Mouse (Mus musculus): ENCODE results near the gene Nrp1. TPM values are rescaled to one million over a fixed set of nuclear protein-coding genes. Genes with fewer than 3 reads are reported as not detected.

Nrp1 gene
- polyA plus RNA-seq, 2 experiments from 2014 or later = 219 to 377 TPM

GRCm38 (mm10) chr8:128371026-128371425 is 12.6 kb downstream of the Nrp1 start:
- ATAC-seq = no peak

- no peak for ATAC-seq
Observed at GRCm38 (mm10) chr8:128371789-128372188, 13.4 kb downstream of the Nrp1 start.

- ATAC-seq = no peak
Observed at GRCm38 (mm10) chr8:128372724-128373123, 14.3 kb downstream of the Nrp1 start.

- no peak for ATAC-seq
Observed at GRCm38 (mm10) chr8:128373418-128373817, 15.0 kb downstream of the Nrp1 start.

GRCm38 (mm10) chr8:128375291-128375690 is 16.9 kb downstream of the Nrp1 start:
- no peak for ATAC-seq

- ATAC-seq = no peak
Observed at GRCm38 (mm10) chr8:128383176-128383575, 24.8 kb downstream of the Nrp1 start.

GRCm38 (mm10) chr8:128384366-128384765 is 26.0 kb downstream of the Nrp1 start:
- no peak for ATAC-seq

GRCm38 (mm10) chr8:128384921-128385332 is 26.5 kb downstream of the Nrp1 start:
- ATAC-seq = peak; percentile 62

GRCm38 (mm10) chr8:128386963-128387621 is 28.7 kb downstream of the Nrp1 start:
- ATAC-seq = peak; percentile 37

GRCm38 (mm10) chr8:128390759-128391158 is 32.4 kb downstream of the Nrp1 start:
- no peak for ATAC-seq

- ATAC-seq = peak; percentile 67
Observed at GRCm38 (mm10) chr8:128391182-128391760, 32.9 kb downstream of the Nrp1 start.

GRCm38 (mm10) chr8:128394671-128395193 is 36.3 kb downstream of the Nrp1 start:
- no peak for ATAC-seq

- no peak for ATAC-seq
Observed at GRCm38 (mm10) chr8:128396968-128397367, 38.6 kb downstream of the Nrp1 start.

GRCm38 (mm10) chr8:128397441-128397840 is 39.0 kb downstream of the Nrp1 start:
- ATAC-seq = no peak

- ATAC-seq = no peak
Observed at GRCm38 (mm10) chr8:128398472-128399091, 40.2 kb downstream of the Nrp1 start.

GRCm38 (mm10) chr8:128400286-128400685 is 41.9 kb downstream of the Nrp1 start:
- ATAC-seq = no peak

GRCm38 (mm10) chr8:128404876-128405275 is 46.5 kb downstream of the Nrp1 start:
- ATAC-seq = no peak

- ATAC-seq = no peak
Observed at GRCm38 (mm10) chr8:128413381-128413780, 55.0 kb downstream of the Nrp1 start.

- ATAC-seq = no peak
Observed at GRCm38 (mm10) chr8:128415730-128416684, 57.6 kb downstream of the Nrp1 start.

GRCm38 (mm10) chr8:128416896-128417295 is 58.5 kb downstream of the Nrp1 start:
- no peak for ATAC-seq

- peak; percentile 60 for ATAC-seq
Observed at GRCm38 (mm10) chr8:128417956-128418796, 59.8 kb downstream of the Nrp1 start.

- ATAC-seq = no peak
Observed at GRCm38 (mm10) chr8:128419984-128420383, 61.6 kb downstream of the Nrp1 start.

All from CD4-positive, CD25-positive, alpha-beta regulatory T cell, adult 4 months (primary cell).